Mouse (Mus musculus) heart, postnatal 0 days (tissue): Measurements from ENCODE around the gene Tmbim1. TPM values are rescaled to one million over a fixed set of nuclear protein-coding genes. Genes with fewer than 3 reads are reported as not detected.

Source experiments
- ATAC-seq: fragments of 200-750 bp; cut with Nextera tagmentation; 2 replicates; pipeline ENCODE4 v1.8.0; 2017; ENCODE audit warnings: low read depth, moderate number of reproducible peaks, moderate library complexity; ENCODE audit not compliant: insufficient read depth
- DNase-seq: peaks from one replicate; pipeline ENCODE4 v3.0.0-alpha.2; 2016; ENCODE audit warnings: low spot score
- H3K27ac ChIP-seq: fragments of 300-500 bp; sonication (generic); 2 replicates; pipeline ENCODE4 v1.5.1; 2014; ENCODE audit warnings: low read depth, mild to moderate bottlenecking
- H3K27me3 ChIP-seq: fragments of 300-500 bp; sonication (generic); 2 replicates; pipeline ENCODE4 v1.6.1; 2014; ENCODE audit warnings: low read length, mixed read lengths; ENCODE audit not compliant: control insufficient read depth, insufficient read depth
- H3K36me3 ChIP-seq: fragments of 300-500 bp; sonication (generic); replicated peaks from 2 replicates; pipeline ENCODE4 v1.6.1; 2014; ENCODE audit warnings: low read length, mixed read lengths; ENCODE audit not compliant: control insufficient read depth, insufficient read depth
- H3K4me1 ChIP-seq: fragments of 300-500 bp; sonication (generic); 2 replicates; pipeline ENCODE4 v1.6.1; 2014; ENCODE audit warnings: antibody characterized with exemption; ENCODE audit not compliant: control insufficient read depth, insufficient read depth
- H3K4me2 ChIP-seq: fragments of 300-500 bp; sonication (generic); 2 replicates; pipeline ENCODE4 v1.6.1; 2014; ENCODE audit warnings: low read depth, mild to moderate bottlenecking, low read length, moderate library complexity
- H3K4me3 ChIP-seq: fragments of 300-500 bp; sonication (generic); 2 replicates; pipeline ENCODE4 v1.5.1; 2014; ENCODE audit warnings: low read depth, low read length
- H3K9ac ChIP-seq: fragments of 300-500 bp; sonication (generic); replicated peaks from 2 replicates; pipeline ENCODE4 v1.6.1; 2014; ENCODE audit warnings: low read depth, low read length, mixed read lengths
- H3K9me3 ChIP-seq: fragments of 300-500 bp; sonication (generic); replicated peaks from 2 replicates; pipeline ENCODE4 v1.6.1; 2016; ENCODE audit warnings: low read length; ENCODE audit not compliant: control insufficient read depth
- CTCF ChIP-seq: IDR thresholded peaks from 2 replicates; pipeline ENCODE4 v1.5.1; 2016; ENCODE audit warnings: antibody characterized with exemption, control low read depth, low read depth
- EP300 ChIP-seq: IDR thresholded peaks from 2 replicates; pipeline ENCODE4 v1.6.1; 2016; ENCODE audit warnings: antibody characterized with exemption, low read depth
- WGBS: fragments of 180-500 bp; shearing (Covaris S2); extraction: QIAGEN DNeasy Blood & Tissue Kit; methylation state at CpG from one replicate; pipeline ENCODE4 v1.1.7; 2014; 5-methylcytosine and 5-hydroxymethylcytosine counted together
- polyA plus RNA-seq: library from polyadenylated mRNA; unstranded; fragments of >200 nt; fragmentation: Nextera tagmentation; extraction: Ambion mirVana; gene quantifications from 2 replicates; pipeline ENCODE4 v1.2.1, GENCODE M21; 2015
- total RNA-seq: library from RNA; depleted of rRNA; stranded (reverse); fragments of >200 nt; gene quantifications from 2 replicates; pipeline ENCODE4 v1.2.3, GENCODE M21; 2014; ENCODE audit warnings: low replicate concordance

Tmbim1 gene
- total and polyA plus RNA-seq, 2 experiments from 2014 or later: 41.6 to 100 TPM

- no peaks in the 10 kb centered on the region for H3K36me3 ChIP-seq
- H3K27me3 ChIP-seq: no peaks in the 10 kb centered on the region
- WGBS: 72% methylated on average over 4 of the region's 4 CpGs
- H3K4me2 ChIP-seq: no peak overlapping the region
- H3K9ac ChIP-seq: no peak overlapping the region
- 0 out of 2 replicates have a peak overlapping the region, but pooled peaks have one; percentile 16 for H3K27ac ChIP-seq
- H3K9me3 ChIP-seq: no peaks in the 10 kb centered on the region
- DNase-seq (no peak), ATAC-seq (peak; percentile 9; the same call in 1 of the 2 replicates)
- peaks cover 51% of the 10 kb centered on the region for H3K4me1 ChIP-seq
- TF ChIP-seq EP300 (no peak), CTCF (no peak)
- H3K4me3 ChIP-seq: no peak overlapping the region
Measured at GRCm38 (mm10) chr1:74338626-74339025, 33.2 kb upstream of the Tmbim1 start.

- Histone ChIP-seq H3K27ac (0 out of 2 replicates have a peak overlapping the region, but pooled peaks have one; percentile 16), H3K4me1 (peaks cover 57% of the 10 kb centered on the region)
Measured at GRCm38 (mm10) chr1:74338013-74338412, 32.6 kb upstream of the Tmbim1 start.

GRCm38 (mm10) chr1:74337241-74337771, 31.9 kb upstream of the Tmbim1 start:
- Histone ChIP-seq H3K4me1 (peaks cover 61% of the 10 kb centered on the region), H3K36me3 (no peaks in the 10 kb centered on the region), H3K4me3 (no peak overlapping the region), H3K27ac (peak overlapping the region; percentile 75), H3K4me2 (no peak overlapping the region), H3K9ac (no peak overlapping the region), H3K27me3 (no peaks in the 10 kb centered on the region), H3K9me3 (no peaks in the 10 kb centered on the region)
- TF ChIP-seq EP300 (no peak), CTCF (no peak)
- WGBS: 40% methylated on average over 3 of the region's 3 CpGs
- ATAC-seq (no peak), DNase-seq (no peak)

More at GRCm38 (mm10) chr1:74338013-74338412, 32.6 kb upstream of the Tmbim1 start:
- WGBS: 75% methylated on average over 5 of the region's 5 CpGs
- no peaks in the 10 kb centered on the region for H3K9me3 ChIP-seq
- no peaks in the 10 kb centered on the region for H3K27me3 ChIP-seq
- no peak overlapping the region for H3K4me2 ChIP-seq
- ATAC-seq (no peak), DNase-seq (no peak)
- no peaks in the 10 kb centered on the region for H3K36me3 ChIP-seq
- H3K9ac ChIP-seq: no peak overlapping the region
- no peak overlapping the region for H3K4me3 ChIP-seq
- TF ChIP-seq CTCF (no peak), EP300 (no peak)

GRCm38 (mm10) chr1:74335436-74336170, 30.2 kb upstream of the Tmbim1 start:
- Histone ChIP-seq H3K36me3 (no peaks in the 10 kb centered on the region), H3K4me2 (no peak overlapping the region), H3K27me3 (no peaks in the 10 kb centered on the region), H3K9ac (no peak overlapping the region), H3K9me3 (no peaks in the 10 kb centered on the region), H3K27ac (0 out of 2 replicates have a peak overlapping the region, but pooled peaks have one; percentile 75), H3K4me1 (peaks cover 70% of the 10 kb centered on the region), H3K4me3 (no peak overlapping the region)
- 43% methylated on average over 6 of the region's 6 CpGs for WGBS
- TF ChIP-seq CTCF: no peak
- no peak for TF ChIP-seq EP300
- ATAC-seq (no peak), DNase-seq (no peak)

GRCm38 (mm10) chr1:74335033-74335432, 29.6 kb upstream of the Tmbim1 start:
- Histone ChIP-seq H3K27ac (peak overlapping the region; percentile 63), H3K4me3 (no peak overlapping the region), H3K4me2 (peak overlapping the region; percentile 77), H3K4me1 (peaks cover 68% of the 10 kb centered on the region), H3K9ac (no peak overlapping the region), H3K9me3 (no peaks in the 10 kb centered on the region), H3K27me3 (no peaks in the 10 kb centered on the region), H3K36me3 (no peaks in the 10 kb centered on the region)
- TF ChIP-seq CTCF: no peak
- TF ChIP-seq EP300: no peak; the same call in 1 of the 2 replicates
- no peak for DNase-seq
- no peak for ATAC-seq
- 49% methylated on average over 4 of the region's 4 CpGs for WGBS
